Mouse (Mus musculus): Measurements from ENCODE around the gene Zdhhc24.

- TF ChIP-seq POLR2A (IDR thresholded peaks at IDR 0.05; ENCODE audit: low read depth, low read length) (no peak), CTCF (conservative IDR thresholded peaks at IDR 0.05; ENCODE audit: insufficient read depth, insufficient read length, low read depth, low read length) (no peak)
Observed at GRCm38 (mm10) chr19:4842611-4843010, 35.9 kb upstream of the Zdhhc24 start.

Measured in kidney, adult 2 months (tissue).